In genomic region chr1:165089556-165089955, GRCm38 (mm10) we compare ENCODE assay signal across 19 mouse cellular contexts.
A peak's percentile ranks its signal among the peaks of the same experiment; 100 is the strongest.
DNase-seq lines count a peak whose midpoint lies in the region; ATAC-seq and TF ChIP-seq lines count a peak whose summit lies in the region.
"Had no signal": no experiment of that assay in that cellular context is flagged by ENCODE, and none has a peak within 500 bp of the region (broad histone marks: within the 10 kb centered on the region; RNA-seq: fewer than 3 reads in every experiment).

No protein-coding gene starts in this region.

- TF ChIP-seq CTCF in heart, postnatal 0 days (IDR thresholded peaks at IDR 0.05; ENCODE audit: low read depth) = no peak
- no peak for TF ChIP-seq CTCF in cortical plate, adult 2 months (IDR thresholded peaks at IDR 0.05; ENCODE audit: extremely low read depth, insufficient read depth, low read length)

- H3K4me3 ChIP-seq in heart, embryonic 13.5 days = no peak overlapping the region
- no peak overlapping the region for H3K4me3 ChIP-seq in heart, postnatal 0 days (ENCODE audit: low read depth, low read length)
- H3K4me3 ChIP-seq in cortical plate, adult 2 months (ENCODE audit: insufficient read depth, low read length) = no peak overlapping the region
- no peak overlapping the region for H3K4me3 ChIP-seq in liver, embryonic 12.5 days
- H3K4me3 ChIP-seq: embryonic facial prominence, embryonic 12.5 days; forebrain, embryonic 15.5 days; intestine, embryonic 15.5 days had no signal

- peak; percentile 9 for DNase-seq in heart, adult 11 months
- DNase-seq in heart, adult 9 months (ENCODE audit: low spot score in 2 of 2) = no peak
- DNase-seq in heart, postnatal 4 days = no peak
- DNase-seq in heart, postnatal 0 days (ENCODE audit: low spot score) = peak; percentile 52
- no peak for DNase-seq in heart, postnatal 36 days
- DNase-seq: adrenal gland, adult 2 months; adrenal gland, postnatal 25 days; cerebellum, adult 11 months; cerebellum, adult 8-10 months; cerebellum, postnatal 14 days; gastrocnemius, postnatal 36 days; kidney, adult 18-20 months had no signal

- peaks cover 32% of the 10 kb centered on the region for H3K4me1 ChIP-seq in heart, embryonic 13.5 days
- H3K4me1 ChIP-seq in heart, postnatal 0 days (ENCODE audit: control insufficient read depth, insufficient read depth) = 0 out of 2 replicates have a peak, but pooled peaks cover 4% of the 10 kb centered on the region
- peaks cover 10% of the 10 kb centered on the region for H3K4me1 ChIP-seq in cortical plate, adult 2 months (ENCODE audit: control insufficient read depth, insufficient read depth, low read length)
- H3K4me1 ChIP-seq in liver, embryonic 12.5 days = peaks cover 8% of the 10 kb centered on the region
- H3K4me1 ChIP-seq: embryonic facial prominence, embryonic 12.5 days had no signal

- ATAC-seq in heart, embryonic 13.5 days (ENCODE audit: extremely low read depth, insufficient number of reproducible peaks, low FRiP score, low TSS enrichment) = no peak
- peak; percentile 38; the same call in 1 of the 2 replicates for ATAC-seq in heart, postnatal 0 days (ENCODE audit: insufficient read depth, low read depth)
- no peak for ATAC-seq in liver, embryonic 12.5 days
- ATAC-seq: forebrain, embryonic 15.5 days; intestine, embryonic 15.5 days had no signal

- no peak for TF ChIP-seq POLR2A in cortical plate, adult 2 months (IDR thresholded peaks at IDR 0.05; ENCODE audit: extremely low read depth, insufficient read depth, low read length)

- no peak overlapping the region for H3K9ac ChIP-seq in heart, embryonic 13.5 days
- H3K9ac ChIP-seq in heart, postnatal 0 days (replicated peaks; ENCODE audit: low read depth, low read length) = no peak overlapping the region
- H3K9ac ChIP-seq in liver, embryonic 12.5 days = no peak overlapping the region
- H3K9ac ChIP-seq: embryonic facial prominence, embryonic 12.5 days; forebrain, embryonic 15.5 days; hindbrain, embryonic 14.5 days; intestine, embryonic 15.5 days had no signal

- no peaks in the 10 kb centered on the region for H3K9me3 ChIP-seq in heart, embryonic 13.5 days
- H3K9me3 ChIP-seq in heart, postnatal 0 days (replicated peaks; ENCODE audit: control insufficient read depth, low read length) = no peaks in the 10 kb centered on the region
- no peaks in the 10 kb centered on the region for H3K9me3 ChIP-seq in liver, embryonic 12.5 days (replicated peaks)
- H3K9me3 ChIP-seq: embryonic facial prominence, embryonic 12.5 days; forebrain, embryonic 15.5 days; intestine, embryonic 15.5 days had no signal

- H3K36me3 ChIP-seq in heart, embryonic 13.5 days = no peaks in the 10 kb centered on the region
- no peaks in the 10 kb centered on the region for H3K36me3 ChIP-seq in heart, postnatal 0 days (replicated peaks; ENCODE audit: control insufficient read depth, insufficient read depth, low read length)
- no peaks in the 10 kb centered on the region for H3K36me3 ChIP-seq in liver, embryonic 12.5 days
- H3K36me3 ChIP-seq: embryonic facial prominence, embryonic 12.5 days; forebrain, embryonic 15.5 days; intestine, embryonic 15.5 days had no signal

- WGBS in heart, embryonic 13.5 days = 26% methylated on average over 3 of the region's 3 CpGs
- WGBS in heart, postnatal 0 days = 34% methylated on average over 3 of the region's 3 CpGs
- 47% methylated on average over 3 of the region's 3 CpGs for WGBS in liver, embryonic 12.5 days (ENCODE audit: insufficient replicate concordance)

- H3K27ac ChIP-seq in heart, embryonic 13.5 days (replicated peaks) = peak overlapping the region; percentile 80
- peak overlapping the region; percentile 4; the same call in 1 of the 2 replicates for H3K27ac ChIP-seq in heart, postnatal 0 days (ENCODE audit: low read depth)
- 0 out of 2 replicates have a peak overlapping the region, but pooled peaks have one; percentile 55 for H3K27ac ChIP-seq in cortical plate, adult 2 months (ENCODE audit: insufficient read depth, low read length)
- H3K27ac ChIP-seq in liver, embryonic 12.5 days = no peak overlapping the region
- H3K27ac ChIP-seq: embryonic facial prominence, embryonic 12.5 days; forebrain, embryonic 15.5 days; hindbrain, embryonic 14.5 days; intestine, embryonic 15.5 days had no signal

- peak; percentile 71; the same call in 1 of the 2 replicates for TF ChIP-seq EP300 in heart, postnatal 0 days (IDR thresholded peaks at IDR 0.05; ENCODE audit: low read depth)

- intact Hi-C loops in heart, postnatal 36 days (cut with DNase I) = no loop called here

- H3K4me2 ChIP-seq in heart, embryonic 13.5 days = no peak overlapping the region
- no peak overlapping the region for H3K4me2 ChIP-seq in heart, postnatal 0 days (ENCODE audit: low read depth, low read length)
- no peak overlapping the region for H3K4me2 ChIP-seq in liver, embryonic 12.5 days
- H3K4me2 ChIP-seq: embryonic facial prominence, embryonic 12.5 days; forebrain, embryonic 15.5 days; hindbrain, embryonic 14.5 days; intestine, embryonic 15.5 days had no signal

- no peaks in the 10 kb centered on the region for H3K27me3 ChIP-seq in heart, embryonic 13.5 days (replicated peaks)
- no peaks in the 10 kb centered on the region for H3K27me3 ChIP-seq in heart, postnatal 0 days (ENCODE audit: control insufficient read depth, insufficient read depth, low read length)
- no peaks in the 10 kb centered on the region for H3K27me3 ChIP-seq in liver, embryonic 12.5 days (replicated peaks)
- H3K27me3 ChIP-seq: embryonic facial prominence, embryonic 12.5 days; forebrain, embryonic 15.5 days; intestine, embryonic 15.5 days had no signal

Comparison
In these comparisons a context has a peak if more than half of its experiments do, and no peak if none do; other contexts are left out.
1. DNase-seq: peak in heart, adult 11 months (single experiment) and heart, postnatal 0 days (single experiment); none in heart, adult 9 months (0 of 2), heart, postnatal 4 days (single experiment) and heart, postnatal 36 days (0 of 2).